Mouse (Mus musculus) neural tube, embryonic 11.5 days (tissue): ENCODE data around the gene Gm4869. TPM values are rescaled to one million over a fixed set of nuclear protein-coding genes. Genes with fewer than 3 reads are reported as not detected.
A peak's percentile ranks its signal among the peaks of the same experiment; 100 is the strongest.
"Not testable (repeated sequence)": the region's sequence is repeated elsewhere in the genome, so short reads cannot be mapped to it uniquely, and the experiment has no call there.

Experiments used
- ATAC-seq: fragments of 200-750 bp; cut with Nextera tagmentation; 2 replicates; pipeline ENCODE4 v1.8.0; 2017; ENCODE audit warnings: moderate number of reproducible peaks, mild to moderate bottlenecking, moderate TSS enrichment, moderate library complexity; ENCODE audit not compliant: insufficient read depth, low FRiP score, low TSS enrichment
- DNase-seq: peaks from one replicate; pipeline ENCODE4 v3.0.0-alpha.2; 2015; ENCODE audit warnings: low spot score
- H3K27ac ChIP-seq: fragments of 300-500 bp; sonication (generic); 2 replicates; pipeline ENCODE4 v1.5.1; 2014; ENCODE audit warnings: low read depth, mild to moderate bottlenecking, low read length
- H3K27me3 ChIP-seq: fragments of 300-500 bp; sonication (generic); 2 replicates; pipeline ENCODE4 v1.6.1; 2014; ENCODE audit warnings: mild to moderate bottlenecking, low read length, mixed read lengths; ENCODE audit not compliant: control insufficient read depth, insufficient read depth
- H3K36me3 ChIP-seq: fragments of 300-500 bp; sonication (generic); 2 replicates; pipeline ENCODE4 v1.6.1; 2014; ENCODE audit warnings: mild to moderate bottlenecking, low read length, moderate library complexity, mixed read lengths; ENCODE audit not compliant: control insufficient read depth, insufficient read depth
- H3K4me1 ChIP-seq: fragments of 300-500 bp; sonication (generic); 2 replicates; pipeline ENCODE4 v1.6.1; 2014; ENCODE audit warnings: low read length, mixed read lengths; ENCODE audit not compliant: control insufficient read depth, insufficient read depth
- H3K4me2 ChIP-seq: fragments of 300-500 bp; sonication (generic); 2 replicates; pipeline ENCODE4 v1.6.1; 2014; ENCODE audit warnings: low read depth, mild to moderate bottlenecking, moderate library complexity
- H3K4me3 ChIP-seq: fragments of 300-500 bp; sonication (generic); 2 replicates; pipeline ENCODE4 v1.5.1; 2014; ENCODE audit warnings: low read depth, low read length
- H3K9ac ChIP-seq: fragments of 300-500 bp; sonication (generic); 2 replicates; pipeline ENCODE4 v1.6.1; 2014; ENCODE audit warnings: mild to moderate bottlenecking, low read length
- H3K9me3 ChIP-seq: fragments of 300-500 bp; sonication (generic); 2 replicates; pipeline ENCODE4 v1.6.1; 2016; ENCODE audit warnings: low read length; ENCODE audit not compliant: control insufficient read depth
- WGBS: fragments of 180-500 bp; shearing (Covaris S2); extraction: QIAGEN DNeasy Blood & Tissue Kit; methylation state at CpG from one replicate; pipeline ENCODE4 v1.1.7; 2014; 5-methylcytosine and 5-hydroxymethylcytosine counted together
- polyA plus RNA-seq: library from polyadenylated mRNA; unstranded; fragments of >200 nt; fragmentation: Nextera tagmentation; extraction: Ambion mirVana; gene quantifications from 2 replicates; pipeline ENCODE4 v1.2.1, GENCODE M21; 2014

Gm4869 gene
- polyA plus RNA-seq, 1 experiment from 2014 or later, result not detected

DNA sequence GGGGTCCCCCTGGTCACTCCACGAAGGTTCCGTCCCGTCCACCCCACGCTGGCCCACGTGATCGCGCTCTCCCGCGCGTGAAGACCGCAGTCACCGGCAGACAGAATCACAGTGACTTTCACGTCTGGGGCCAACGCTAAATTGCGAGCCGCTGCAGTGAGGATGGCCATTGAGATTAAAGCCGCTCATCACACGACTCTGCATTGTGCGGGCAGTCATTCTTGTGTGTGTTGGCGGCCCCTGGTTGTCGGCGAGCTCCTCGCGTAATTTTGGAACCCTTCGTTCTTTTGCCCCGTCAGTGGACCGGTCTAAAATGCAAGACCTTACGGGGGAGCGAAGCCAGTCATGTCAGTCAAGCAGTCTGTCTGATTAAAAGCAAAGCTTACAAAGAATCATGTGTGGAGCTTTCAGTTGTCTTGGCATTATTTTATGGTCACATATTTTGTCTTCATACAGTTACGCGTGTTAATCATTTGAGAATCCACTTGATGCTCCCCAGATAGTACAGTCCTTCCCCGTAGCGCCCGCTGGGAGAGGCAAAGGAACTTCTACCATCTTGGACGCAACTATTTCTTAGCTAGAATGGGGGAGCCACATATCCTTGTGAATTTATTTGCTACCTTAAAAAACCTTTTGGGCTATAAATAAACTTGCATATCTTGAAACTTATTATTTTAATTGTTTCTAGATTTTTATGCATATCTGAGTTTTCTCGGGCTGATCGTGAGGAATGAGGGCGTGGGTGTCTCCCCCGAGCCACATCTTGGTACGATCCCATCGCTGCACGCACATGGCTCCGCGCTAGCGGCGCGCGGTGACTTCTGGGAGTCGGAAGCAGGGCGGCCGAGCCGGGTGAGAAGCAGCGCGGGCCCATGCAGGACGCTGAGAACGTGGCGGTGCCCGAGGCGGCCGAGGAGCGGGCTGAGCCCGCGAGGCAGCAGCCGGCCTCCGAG lies 26.7 kb upstream of the Gm4869 start, which contains the start of gene Eif3b:
TSS of gene Eif3b (plus strand) at position 840 of the 953 bp plus-strand sequence.
- peak within 1 kb of the TSS; percentile 92 for H3K27ac ChIP-seq
- H3K4me3 ChIP-seq, result peak within 1 kb of the TSS; percentile 100
- H3K27me3 ChIP-seq, result no peaks in the 10 kb centered on the region
- H3K9me3 ChIP-seq, result no peaks in the 10 kb centered on the region
- peaks cover 20% of the 10 kb centered on the region for H3K4me1 ChIP-seq
- peak within 1 kb of the TSS; percentile 90 for H3K4me2 ChIP-seq
- peak; percentile 91 for ATAC-seq
- H3K9ac ChIP-seq, result peak within 1 kb of the TSS; percentile 98
- H3K36me3 ChIP-seq, result 0 out of 2 replicates have a peak, but pooled peaks cover 2% of the 10 kb centered on the region
- WGBS, result under 1% methylated on average over 65 of the region's 65 CpGs
- peak; percentile 93 for DNase-seq

DNA sequence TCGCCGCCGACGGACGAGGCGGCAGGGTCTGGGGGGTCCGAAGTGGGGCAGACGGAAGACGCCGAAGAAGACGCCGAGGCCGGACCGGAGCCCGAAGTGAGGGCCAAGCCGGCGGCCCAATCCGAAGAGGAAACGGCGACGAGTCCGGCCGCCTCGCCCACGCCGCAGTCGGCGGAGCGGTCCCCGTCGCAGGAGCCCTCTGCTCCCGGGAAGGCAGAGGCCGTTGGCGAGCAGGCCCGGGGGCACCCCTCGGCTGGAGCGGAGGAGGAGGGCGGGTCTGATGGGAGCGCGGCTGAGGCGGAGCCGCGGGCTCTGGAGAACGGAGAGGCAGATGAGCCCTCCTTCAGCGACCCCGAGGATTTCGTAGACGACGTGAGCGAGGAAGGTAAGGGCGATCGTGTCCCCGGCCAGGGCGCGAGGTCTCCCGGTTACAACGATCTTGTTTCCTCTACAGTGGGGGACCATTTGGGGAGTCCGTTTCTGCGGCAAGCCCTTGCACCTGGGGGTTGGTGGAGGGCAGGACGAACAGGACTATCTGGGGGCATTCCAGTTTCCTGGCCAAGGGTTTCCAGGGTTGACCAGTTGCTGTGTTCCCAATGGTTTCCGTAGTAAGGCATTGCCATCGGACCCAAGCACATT lies 25.9 kb upstream of the Gm4869 start:
- peak overlapping the region; percentile 98 for H3K9ac ChIP-seq
- H3K9me3 ChIP-seq, result no peaks in the 10 kb centered on the region
- peaks cover 20% of the 10 kb centered on the region for H3K4me1 ChIP-seq
- peak overlapping the region; percentile 90 for H3K4me2 ChIP-seq
- peak overlapping the region; percentile 100 for H3K4me3 ChIP-seq
- H3K27me3 ChIP-seq, result no peaks in the 10 kb centered on the region
- DNase-seq, result peak; percentile 18
- H3K36me3 ChIP-seq, result 0 out of 2 replicates have a peak, but pooled peaks cover 2% of the 10 kb centered on the region
- WGBS, result under 1% methylated on average over 59 of the region's 62 CpGs
- H3K27ac ChIP-seq, result peak overlapping the region; percentile 73
- 0 out of 2 replicates have a peak, but pooled peaks have one; percentile 29 for ATAC-seq

DNA sequence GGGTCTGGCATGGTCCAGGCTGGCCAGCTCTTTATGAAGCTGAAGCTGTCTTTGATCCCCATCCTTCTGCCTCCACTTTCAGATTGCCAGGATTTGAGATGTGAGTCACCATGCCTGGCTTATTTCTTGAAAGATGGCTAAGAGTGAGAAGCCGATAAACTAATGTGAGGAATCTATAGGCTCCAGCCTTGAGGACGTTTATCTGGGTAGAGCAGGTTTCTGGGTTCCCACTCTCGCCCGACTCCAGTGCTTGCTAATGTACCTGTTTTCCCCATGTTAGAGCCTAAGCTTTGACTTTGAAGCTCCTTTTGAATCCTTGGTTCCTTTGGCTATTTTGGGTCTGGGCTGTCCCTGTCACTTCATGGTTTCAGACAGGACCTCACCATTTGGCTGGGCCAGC lies 24.8 kb upstream of the Gm4869 start:
- ATAC-seq (no peak), DNase-seq (no peak)
- peak overlapping the region; percentile 90 for H3K4me2 ChIP-seq
- peaks cover 20% of the 10 kb centered on the region for H3K4me1 ChIP-seq
- no peak overlapping the region for H3K27ac ChIP-seq
- peak overlapping the region; percentile 98; the same call in 1 of the 2 replicates for H3K9ac ChIP-seq
- no peaks in the 10 kb centered on the region for H3K27me3 ChIP-seq
- H3K9me3 ChIP-seq, result no peaks in the 10 kb centered on the region
- H3K4me3 ChIP-seq, result peak overlapping the region; percentile 100
- 0 out of 2 replicates have a peak, but pooled peaks cover 2% of the 10 kb centered on the region for H3K36me3 ChIP-seq
- WGBS, result 67% methylated on average over 4 of the region's 4 CpGs

DNA sequence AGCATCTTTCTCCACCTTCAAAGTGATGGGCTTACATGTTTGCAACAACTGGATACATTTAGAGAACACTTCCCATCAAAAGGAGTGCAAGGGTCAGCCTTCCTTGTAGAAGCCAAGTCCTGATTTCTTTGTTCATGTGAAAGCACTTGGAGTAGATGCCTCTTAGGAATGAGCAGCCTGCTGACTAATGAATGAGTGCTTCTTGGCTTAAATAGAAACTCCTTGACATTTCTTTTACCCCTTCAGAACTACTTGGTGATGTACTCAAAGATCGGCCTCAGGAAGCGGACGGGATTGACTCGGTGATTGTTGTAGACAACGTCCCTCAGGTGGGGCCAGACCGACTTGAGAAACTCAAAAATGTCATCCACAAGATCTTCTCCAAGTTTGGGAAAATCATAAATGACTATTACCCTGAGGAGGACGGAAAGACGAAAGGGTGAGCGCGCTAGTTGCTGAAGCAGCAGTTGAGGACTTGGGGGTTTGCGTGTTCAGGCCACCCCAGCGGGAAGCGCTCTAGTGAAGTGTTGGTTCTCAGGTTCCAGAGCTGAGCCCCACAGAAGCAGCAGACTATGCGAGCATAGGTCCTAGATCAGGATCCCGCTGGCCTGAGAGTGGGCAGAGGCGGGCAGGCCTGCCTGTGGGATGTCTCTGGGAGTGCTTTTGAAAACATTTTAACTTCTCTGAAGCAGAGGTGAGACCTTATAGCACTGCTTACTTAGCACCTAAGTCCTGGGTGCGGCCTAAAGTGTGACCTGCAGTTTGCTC lies 20.2 kb upstream of the Gm4869 start:
- ATAC-seq (no peak), DNase-seq (no peak)
- Histone ChIP-seq H3K36me3 (peaks cover 22% of the 10 kb centered on the region), H3K9me3 (no peaks in the 10 kb centered on the region), H3K27ac (no peak overlapping the region), H3K9ac (no peak overlapping the region), H3K4me1 (peaks cover 12% of the 10 kb centered on the region), H3K4me2 (no peak overlapping the region), H3K27me3 (no peaks in the 10 kb centered on the region), H3K4me3 (no peak overlapping the region)
- 94% methylated on average over 17 of the region's 17 CpGs for WGBS

DNA sequence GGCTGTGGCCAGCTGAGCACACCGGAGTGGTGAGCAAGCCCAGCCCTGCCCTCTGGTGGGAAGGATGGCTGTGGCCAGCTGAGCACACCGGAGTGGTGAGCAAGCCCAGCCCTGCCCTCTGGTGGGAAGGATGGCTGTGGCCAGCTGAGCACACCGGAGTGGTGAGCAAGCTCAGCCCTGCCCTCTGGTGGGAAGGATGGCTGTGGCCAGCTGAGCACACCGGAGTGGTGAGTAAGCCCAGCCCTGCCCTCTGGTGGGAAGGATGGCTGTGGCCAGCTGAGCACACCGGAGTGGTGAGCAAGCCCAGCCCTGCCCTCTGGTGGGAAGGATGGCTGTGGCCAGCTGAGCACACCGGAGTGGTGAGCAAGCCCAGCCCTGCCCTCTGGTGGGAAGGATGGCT lies 6.3 kb upstream of the Gm4869 start:
- not testable (repeated sequence) for H3K9ac ChIP-seq, ATAC-seq, H3K9me3 ChIP-seq, H3K27ac ChIP-seq, DNase-seq, H3K4me1 ChIP-seq, H3K27me3 ChIP-seq, H3K4me2 ChIP-seq, H3K4me3 ChIP-seq
- 80% methylated on average over 1 of the region's 6 CpGs for WGBS
- peaks cover 44% of the 10 kb centered on the region for H3K36me3 ChIP-seq

DNA sequence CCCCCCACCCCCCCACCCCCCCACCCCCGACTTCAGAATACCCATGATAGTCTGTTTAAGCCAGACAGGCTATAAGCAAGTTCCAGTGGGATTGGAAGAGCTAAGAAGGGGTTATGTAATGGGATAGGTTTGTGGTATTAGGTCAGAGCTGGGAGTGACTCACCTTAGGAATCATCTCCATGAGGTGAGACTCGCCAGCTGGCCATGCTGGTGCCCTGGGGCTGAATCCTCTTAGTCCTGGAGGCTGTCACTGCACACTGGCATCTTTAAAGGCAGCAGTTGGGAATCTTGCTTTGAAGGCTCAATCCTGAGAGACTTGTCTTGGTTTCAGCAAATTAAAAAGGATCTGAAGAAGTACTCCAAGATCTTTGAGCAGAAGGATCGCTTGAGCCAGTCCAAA lies 4.0 kb upstream of the Gm4869 start:
- ATAC-seq (no peak), DNase-seq (no peak)
- Histone ChIP-seq H3K36me3 (peaks cover 39% of the 10 kb centered on the region), H3K4me2 (no peak overlapping the region), H3K4me3 (no peak overlapping the region), H3K27ac (no peak overlapping the region), H3K9me3 (no peaks in the 10 kb centered on the region), H3K9ac (no peak overlapping the region), H3K4me1 (no peaks in the 10 kb centered on the region), H3K27me3 (no peaks in the 10 kb centered on the region)
- WGBS, result 92% methylated on average over 3 of the region's 3 CpGs

DNA sequence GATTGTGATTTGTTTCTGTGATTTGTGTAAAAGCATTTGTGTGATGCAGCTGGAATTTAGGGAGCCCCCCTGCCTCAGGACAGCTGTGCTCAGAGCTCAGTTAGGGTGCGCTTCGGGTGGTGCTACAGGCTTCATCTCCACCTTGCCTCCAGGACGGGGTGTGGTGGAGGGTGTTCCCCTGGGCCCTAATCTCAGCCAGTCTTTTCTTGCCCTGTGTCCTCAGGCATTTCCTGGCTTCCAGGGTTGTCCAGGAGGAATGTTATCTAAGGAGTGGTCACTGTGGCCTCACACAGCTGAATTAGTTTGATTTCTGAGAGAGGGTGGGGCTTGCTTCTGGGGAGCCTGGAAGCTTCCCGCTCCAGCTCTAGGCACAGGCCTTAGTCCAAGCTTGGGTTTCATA lies 1.4 kb upstream of the Gm4869 start:
- Histone ChIP-seq H3K27me3 (no peaks in the 10 kb centered on the region), H3K4me1 (no peaks in the 10 kb centered on the region), H3K36me3 (peaks cover 24% of the 10 kb centered on the region), H3K4me2 (no peak overlapping the region), H3K9me3 (no peaks in the 10 kb centered on the region), H3K4me3 (no peak overlapping the region), H3K9ac (no peak overlapping the region), H3K27ac (no peak overlapping the region)
- WGBS, result 96% methylated on average over 4 of the region's 4 CpGs
- no peak for DNase-seq
- ATAC-seq, result no peak

DNA sequence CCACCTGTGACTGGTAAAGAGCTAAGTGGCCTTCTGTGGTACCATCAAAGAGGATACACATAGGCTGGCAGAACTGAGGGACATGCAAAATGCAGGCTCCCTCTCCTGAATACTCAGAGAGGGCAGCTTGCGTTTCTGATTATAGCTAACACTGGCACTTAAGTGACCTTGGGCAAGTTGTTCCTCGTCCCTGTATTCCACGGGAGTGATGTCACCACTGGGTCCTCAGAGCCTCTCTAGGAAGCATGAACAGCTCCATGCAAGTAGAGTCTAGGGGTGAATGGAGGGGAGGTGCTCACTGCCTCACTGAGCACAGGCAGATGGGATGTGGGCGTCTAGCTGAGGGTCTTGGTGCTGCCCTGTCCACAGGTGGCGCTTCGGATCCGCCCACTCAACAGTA lies 609 bp downstream of the Gm4869 start:
- Histone ChIP-seq H3K4me1 (no peaks in the 10 kb centered on the region), H3K27ac (no peak overlapping the region), H3K9ac (no peak overlapping the region), H3K4me2 (no peak overlapping the region), H3K4me3 (no peak overlapping the region), H3K36me3 (peaks cover 16% of the 10 kb centered on the region), H3K9me3 (no peaks in the 10 kb centered on the region), H3K27me3 (no peaks in the 10 kb centered on the region)
- DNase-seq (no peak), ATAC-seq (no peak)
- WGBS, result 84% methylated on average over 7 of the region's 7 CpGs
